Mouse (Mus musculus) myocyte (in vitro differentiated cells): ENCODE data around the gene Fam219a.

Source experiments
- MAX ChIP-seq: IDR thresholded peaks from one replicate; pipeline ENCODE4 v1.6.1; 2011; ENCODE audit warnings: low read depth, mild to moderate bottlenecking, control low read depth
- POLR2A ChIP-seq: IDR thresholded peaks from one replicate; pipeline ENCODE4 v1.6.1; 2011; ENCODE audit warnings: low read depth, mild to moderate bottlenecking, control low read depth, moderate library complexity; ENCODE audit not compliant: insufficient read length
- POLR2AphosphoS2 ChIP-seq: IDR thresholded peaks from one replicate; pipeline ENCODE4 v1.6.1; 2011; ENCODE audit warnings: low read depth, control low read depth; ENCODE audit not compliant: insufficient read length

DNA sequence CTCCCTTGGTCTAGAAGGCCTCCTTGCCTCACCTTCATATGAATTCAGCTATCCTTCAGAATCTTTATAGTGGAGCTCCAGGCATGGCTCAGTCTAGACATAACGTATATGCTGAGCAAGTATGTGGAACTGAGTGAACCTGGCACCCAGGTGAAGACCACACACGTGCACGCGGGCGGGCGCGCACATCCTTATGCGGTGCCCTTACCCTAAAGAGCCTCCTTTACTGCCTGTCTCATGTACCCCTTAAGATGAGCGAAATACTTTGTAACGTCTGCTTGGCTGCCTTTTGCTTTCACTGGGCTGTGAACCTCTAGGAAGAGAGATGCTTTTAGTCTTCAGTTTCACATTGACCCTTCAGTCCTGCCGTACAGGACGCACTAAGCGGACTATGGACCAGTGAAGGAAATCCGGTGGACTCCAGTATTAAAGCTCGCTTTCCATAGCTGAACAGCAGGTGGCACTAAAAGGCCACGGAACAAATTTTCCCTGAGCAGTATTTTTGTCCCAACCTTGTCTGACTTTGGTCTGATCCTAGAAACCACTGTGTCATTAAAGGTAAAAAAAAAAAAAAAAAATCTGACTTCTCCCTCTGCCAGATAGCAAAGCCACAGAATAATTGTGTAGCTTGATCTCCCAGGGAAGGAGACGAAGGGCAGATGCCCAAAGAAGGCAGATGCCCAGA is 100.8 kb downstream of the Fam219a start:
- TF ChIP-seq POLR2A: no peak
- no peak for TF ChIP-seq MAX
- no peak for TF ChIP-seq POLR2AphosphoS2
